Mouse (Mus musculus): ENCODE data around the gene Vnn1. TPM values are rescaled to one million over a fixed set of nuclear protein-coding genes. Genes with fewer than 3 reads are reported as not detected.

Gene Vnn1
- polyA plus RNA-seq, 1 experiment from 2014 or later: 0.19 TPM

DNA sequence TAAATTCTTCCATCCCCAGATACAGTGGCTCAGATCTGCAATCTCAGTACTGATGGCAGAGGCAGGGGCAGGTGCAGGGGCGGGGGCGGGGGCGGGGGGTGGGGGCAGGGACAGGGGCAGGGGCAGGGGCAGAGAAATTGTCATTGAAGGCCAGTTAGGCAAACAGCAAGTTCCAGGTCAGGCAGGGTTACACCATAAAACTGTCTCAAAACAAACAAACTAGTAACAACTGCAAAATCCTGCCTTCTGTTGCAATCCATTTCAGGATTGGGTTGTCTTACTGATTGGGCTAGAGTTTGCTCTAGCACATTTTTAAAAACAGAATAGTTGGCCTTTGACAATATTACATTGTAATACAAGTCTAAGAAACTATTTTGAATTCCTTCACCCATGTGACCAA is 28.0 kb downstream of the Vnn1 start:
- Histone ChIP-seq H3K9ac (replicated peaks) (no peak overlapping the region), H3K4me1 (replicated peaks) (no peaks in the 10 kb centered on the region), H3K27ac (no peak overlapping the region), H3K4me2 (replicated peaks) (no peak overlapping the region), H3K36me3 (no peaks in the 10 kb centered on the region), H3K27me3 (no peaks in the 10 kb centered on the region), H3K4me3 (replicated peaks) (no peak overlapping the region), H3K9me3 (no peaks in the 10 kb centered on the region)
- no peak for ATAC-seq
- WGBS: 61% methylated on average over 3 of the region's 3 CpGs

DNA sequence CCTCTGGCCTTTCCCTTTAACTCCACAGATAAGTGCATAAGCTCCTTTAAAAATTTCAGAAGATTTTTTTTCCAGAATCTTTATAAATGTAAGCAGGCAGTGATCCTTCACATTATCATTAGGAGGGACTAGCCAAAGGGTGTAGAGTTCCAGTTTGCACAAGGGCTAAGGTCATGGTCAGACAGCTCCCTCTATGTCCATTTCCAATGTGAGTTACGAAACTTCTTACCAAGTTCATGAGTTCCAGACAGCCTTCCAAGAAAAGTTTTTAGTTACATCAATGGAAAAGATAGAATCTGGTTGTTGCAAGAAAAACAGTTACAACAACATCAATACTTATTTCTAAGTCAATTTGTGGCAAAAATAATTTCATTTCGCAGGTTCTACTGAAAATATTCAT is 29.5 kb downstream of the Vnn1 start:
- H3K9me3 ChIP-seq: no peaks in the 10 kb centered on the region
- no peak overlapping the region for H3K27ac ChIP-seq
- H3K9ac ChIP-seq (replicated peaks): no peak overlapping the region
- 83% methylated on average over 2 of the region's 2 CpGs for WGBS
- no peaks in the 10 kb centered on the region for H3K27me3 ChIP-seq
- no peaks in the 10 kb centered on the region for H3K36me3 ChIP-seq
- no peak for ATAC-seq
- H3K4me1 ChIP-seq (replicated peaks): no peaks in the 10 kb centered on the region
- no peak overlapping the region for H3K4me2 ChIP-seq (replicated peaks)
- no peak overlapping the region for H3K4me3 ChIP-seq (replicated peaks)

DNA sequence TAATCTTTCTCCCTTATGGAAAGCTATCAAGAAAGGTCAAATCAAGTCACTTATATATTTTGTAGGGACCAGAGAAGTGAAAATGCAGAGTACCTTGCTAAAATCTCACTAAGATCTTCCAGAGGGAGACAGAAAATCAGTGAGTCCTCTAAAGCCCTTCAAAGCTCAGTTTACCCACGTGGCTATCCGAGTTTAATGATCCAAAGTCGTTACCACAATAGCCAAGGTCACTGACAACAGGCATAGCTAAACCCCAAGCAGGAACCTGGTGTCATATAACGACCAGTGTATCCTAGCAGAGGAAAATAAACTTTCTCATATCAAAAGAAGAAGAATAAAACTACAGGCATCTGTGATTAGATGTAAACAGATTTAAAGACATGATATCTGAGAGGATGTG is 43.1 kb downstream of the Vnn1 start:
- no peaks in the 10 kb centered on the region for H3K27me3 ChIP-seq
- no peak for ATAC-seq
- WGBS: 50% methylated on average over 4 of the region's 4 CpGs

DNA sequence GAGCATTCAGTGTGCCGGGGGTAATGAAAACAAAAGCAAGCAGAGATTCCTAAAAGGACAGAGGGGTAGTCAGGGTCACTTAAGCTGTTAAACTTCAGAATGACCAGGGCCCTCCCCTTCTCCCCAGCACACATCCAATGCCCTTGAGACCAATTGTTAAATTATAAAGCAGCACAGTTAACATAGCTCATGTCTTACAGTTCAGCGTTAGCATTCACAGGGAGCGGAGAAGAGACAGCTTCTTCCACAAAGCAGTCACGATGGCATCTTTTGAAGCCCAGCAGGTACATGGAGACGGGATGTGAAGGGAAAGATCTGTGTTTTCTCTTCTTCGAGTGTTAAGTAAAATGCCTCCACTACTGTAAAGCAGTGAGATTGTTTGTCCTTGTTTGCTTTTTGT is 43.8 kb downstream of the Vnn1 start, which contains the start of gene Taar2:
Gene Taar2, plus strand, starts transcription at position 261 of the 400 bp plus-strand sequence.
- H3K4me2 ChIP-seq (replicated peaks): no peak within 1 kb of the TSS
- WGBS: 40% methylated on average over 6 of the region's 6 CpGs
- no peak within 1 kb of the TSS for H3K4me3 ChIP-seq (replicated peaks)
- ATAC-seq: no peak
- no peaks in the 10 kb centered on the region for H3K27me3 ChIP-seq
- H3K36me3 ChIP-seq: no peaks in the 10 kb centered on the region
- no peaks in the 10 kb centered on the region for H3K9me3 ChIP-seq
- H3K4me1 ChIP-seq (replicated peaks): no peaks in the 10 kb centered on the region
- no peak within 1 kb of the TSS for H3K27ac ChIP-seq
- H3K9ac ChIP-seq (replicated peaks): no peak within 1 kb of the TSS

More for the DNA sequence above, 43.1 kb downstream of the Vnn1 start:
- no peak overlapping the region for H3K9ac ChIP-seq (replicated peaks)
- no peak overlapping the region for H3K4me3 ChIP-seq (replicated peaks)
- no peak overlapping the region for H3K27ac ChIP-seq
- H3K4me2 ChIP-seq (replicated peaks): no peak overlapping the region
- H3K9me3 ChIP-seq: no peaks in the 10 kb centered on the region
- no peaks in the 10 kb centered on the region for H3K36me3 ChIP-seq
- H3K4me1 ChIP-seq (replicated peaks): no peaks in the 10 kb centered on the region

DNA sequence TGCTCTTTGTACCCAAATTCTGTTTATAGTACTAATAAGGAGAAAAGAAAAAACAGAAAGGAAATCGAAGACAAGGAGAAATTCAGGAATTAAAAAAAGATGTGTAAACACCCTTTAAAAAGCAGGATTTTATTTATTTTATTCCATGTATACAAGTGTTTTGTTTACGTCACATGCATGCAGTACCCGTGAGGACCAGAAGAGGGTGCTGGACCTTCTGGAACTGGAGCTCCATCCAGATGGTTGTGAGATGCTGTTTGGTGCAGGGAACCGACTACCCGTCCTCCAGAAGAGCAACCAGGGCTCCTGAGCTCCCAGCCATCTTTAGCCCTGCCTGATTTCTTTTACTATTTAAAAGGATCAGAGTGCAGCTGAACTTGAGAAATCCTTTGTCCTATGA is 48.0 kb downstream of the Vnn1 start:
- ATAC-seq: no peak
- Histone ChIP-seq H3K27ac (no peak overlapping the region), H3K36me3 (no peaks in the 10 kb centered on the region), H3K4me1 (replicated peaks) (no peaks in the 10 kb centered on the region), H3K4me2 (replicated peaks) (no peak overlapping the region), H3K9me3 (no peaks in the 10 kb centered on the region), H3K27me3 (no peaks in the 10 kb centered on the region), H3K9ac (replicated peaks) (no peak overlapping the region), H3K4me3 (replicated peaks) (no peak overlapping the region)
- 76% methylated on average over 5 of the region's 5 CpGs for WGBS

DNA sequence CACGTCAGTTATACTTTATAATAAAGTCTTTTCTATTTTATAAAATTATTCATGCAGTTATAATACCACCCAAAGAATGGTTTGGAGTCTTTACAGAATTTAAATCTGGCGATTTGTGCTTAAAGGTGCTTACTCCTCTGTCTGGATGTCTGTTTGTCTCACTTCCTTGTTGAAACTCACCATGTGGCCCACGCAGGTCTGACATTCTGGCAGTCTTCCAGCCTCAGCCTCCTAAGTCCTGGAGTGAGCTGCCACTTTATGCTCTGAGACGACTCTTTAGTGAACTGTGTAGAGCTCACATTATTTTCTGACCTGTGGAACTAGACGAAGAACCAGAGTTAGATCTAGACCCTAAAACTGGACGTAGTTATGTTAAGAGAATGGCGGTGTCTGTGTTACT is 53.5 kb downstream of the Vnn1 start:
- H3K9me3 ChIP-seq: no peaks in the 10 kb centered on the region
- H3K4me1 ChIP-seq (replicated peaks): no peaks in the 10 kb centered on the region
- H3K9ac ChIP-seq (replicated peaks): no peak overlapping the region
- WGBS: 76% methylated on average over 7 of the region's 7 CpGs
- ATAC-seq: no peak
- no peaks in the 10 kb centered on the region for H3K27me3 ChIP-seq
- H3K4me2 ChIP-seq (replicated peaks): no peak overlapping the region
- H3K27ac ChIP-seq: no peak overlapping the region
- H3K4me3 ChIP-seq (replicated peaks): no peak overlapping the region
- H3K36me3 ChIP-seq: no peaks in the 10 kb centered on the region

DNA sequence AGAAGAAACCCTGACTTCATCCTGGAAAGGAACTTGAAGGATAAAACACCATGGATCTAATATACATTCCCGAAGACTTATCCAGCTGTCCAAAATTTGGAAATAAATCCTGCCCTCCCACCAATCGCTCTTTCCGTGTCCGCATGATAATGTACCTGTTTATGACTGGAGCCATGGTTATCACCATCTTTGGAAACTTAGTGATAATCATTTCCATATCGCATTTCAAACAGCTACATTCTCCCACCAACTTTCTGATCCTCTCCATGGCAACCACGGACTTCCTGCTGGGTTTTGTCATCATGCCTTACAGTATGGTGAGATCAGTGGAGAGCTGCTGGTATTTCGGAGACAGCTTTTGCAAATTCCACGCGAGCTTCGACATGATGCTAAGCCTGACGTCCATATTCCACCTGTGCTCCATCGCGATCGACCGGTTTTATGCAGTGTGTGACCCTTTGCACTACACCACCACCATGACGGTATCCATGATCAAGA is 55.1 kb downstream of the Vnn1 start, which contains the start of gene Taar3:
Gene Taar3, plus strand, starts transcription at position 51 of the 498 bp plus-strand sequence.
- Histone ChIP-seq H3K9me3 (no peaks in the 10 kb centered on the region), H3K4me3 (replicated peaks) (no peak within 1 kb of the TSS), H3K27me3 (no peaks in the 10 kb centered on the region), H3K4me1 (replicated peaks) (no peaks in the 10 kb centered on the region), H3K9ac (replicated peaks) (no peak within 1 kb of the TSS), H3K4me2 (replicated peaks) (no peak within 1 kb of the TSS), H3K36me3 (no peaks in the 10 kb centered on the region), H3K27ac (no peak within 1 kb of the TSS)
- WGBS: 89% methylated on average over 16 of the region's 16 CpGs
- no peak for ATAC-seq

DNA sequence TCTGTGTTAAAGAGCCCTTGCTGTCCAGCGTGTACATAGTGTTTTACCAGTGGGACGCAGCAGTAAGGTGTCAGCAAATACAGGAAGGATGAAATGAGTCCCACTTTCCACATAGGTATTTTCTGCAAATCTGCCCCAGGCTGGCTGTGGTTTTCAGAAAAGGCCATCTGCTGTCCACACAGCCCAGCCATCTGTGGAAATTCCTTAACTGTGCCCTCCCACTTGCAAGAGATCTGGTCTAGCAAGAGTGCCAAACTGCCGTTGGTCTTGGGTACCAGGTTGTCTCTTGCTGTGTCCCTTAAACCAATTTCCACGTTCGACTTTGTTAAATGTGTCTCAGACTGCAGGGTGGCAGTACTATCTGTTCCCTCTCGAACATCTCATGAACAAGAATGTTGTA is 57.2 kb downstream of the Vnn1 start:
- Histone ChIP-seq H3K9me3 (no peaks in the 10 kb centered on the region), H3K36me3 (no peaks in the 10 kb centered on the region), H3K27ac (no peak overlapping the region), H3K4me1 (replicated peaks) (no peaks in the 10 kb centered on the region), H3K27me3 (no peaks in the 10 kb centered on the region), H3K4me3 (replicated peaks) (no peak overlapping the region), H3K4me2 (replicated peaks) (no peak overlapping the region), H3K9ac (replicated peaks) (no peak overlapping the region)
- ATAC-seq: no peak
- 87% methylated on average over 6 of the region's 6 CpGs for WGBS

Other genes starting within 250 kb of the Vnn1 start
- gene Rps12, start 107.4 kb upstream of the Vnn1 start, polyA plus RNA-seq (2015; fragmentation: Nextera tagmentation; extraction: Ambion mirVana): 113 and 114 TPM in 2 replicates
- gene Slc18b1, start 97.7 kb upstream of the Vnn1 start, polyA plus RNA-seq (2015; fragmentation: Nextera tagmentation; extraction: Ambion mirVana): 15.3 and 20.6 TPM in 2 replicates
- not detected in 2 replicates for gene Vnn3, start 43.2 kb upstream of the Vnn1 start, polyA plus RNA-seq (2015; fragmentation: Nextera tagmentation; extraction: Ambion mirVana)
- gene Taar1, start 25.7 kb downstream of the Vnn1 start, polyA plus RNA-seq (2015; fragmentation: Nextera tagmentation; extraction: Ambion mirVana): not detected in 2 replicates
- not detected in 2 replicates for gene Taar2, start 43.9 kb downstream of the Vnn1 start, polyA plus RNA-seq (2015; fragmentation: Nextera tagmentation; extraction: Ambion mirVana)
- gene Taar3, start 54.9 kb downstream of the Vnn1 start, polyA plus RNA-seq (2015; fragmentation: Nextera tagmentation; extraction: Ambion mirVana): not detected in 2 replicates
- gene Taar4, start 65.8 kb downstream of the Vnn1 start, polyA plus RNA-seq (2015; fragmentation: Nextera tagmentation; extraction: Ambion mirVana): not detected in 2 replicates
- not detected in 2 replicates for gene Taar5, start 76.0 kb downstream of the Vnn1 start, polyA plus RNA-seq (2015; fragmentation: Nextera tagmentation; extraction: Ambion mirVana)
- gene Taar6, start 91.0 kb downstream of the Vnn1 start, polyA plus RNA-seq (2015; fragmentation: Nextera tagmentation; extraction: Ambion mirVana): not detected in 2 replicates
- gene Taar7a, start 98.8 kb downstream of the Vnn1 start, polyA plus RNA-seq (2015; fragmentation: Nextera tagmentation; extraction: Ambion mirVana): not detected in 2 replicates
- gene Taar7b, start 105.3 kb downstream of the Vnn1 start, polyA plus RNA-seq (2015; fragmentation: Nextera tagmentation; extraction: Ambion mirVana): not detected in 2 replicates
- not detected in 2 replicates for gene Taar7d, start 132.5 kb downstream of the Vnn1 start, polyA plus RNA-seq (2015; fragmentation: Nextera tagmentation; extraction: Ambion mirVana)
- gene Taar7e, start 142.9 kb downstream of the Vnn1 start, polyA plus RNA-seq (2015; fragmentation: Nextera tagmentation; extraction: Ambion mirVana): not detected in 2 replicates
- not detected in 2 replicates for gene Taar7f, start 154.8 kb downstream of the Vnn1 start, polyA plus RNA-seq (2015; fragmentation: Nextera tagmentation; extraction: Ambion mirVana)
- gene Taar8a, start 181.8 kb downstream of the Vnn1 start, polyA plus RNA-seq (2015; fragmentation: Nextera tagmentation; extraction: Ambion mirVana): not detected in 2 replicates
- gene Taar8b, start 197.6 kb downstream of the Vnn1 start, polyA plus RNA-seq (2015; fragmentation: Nextera tagmentation; extraction: Ambion mirVana): not detected in 2 replicates
- not detected in 2 replicates for gene Taar8c, start 207.2 kb downstream of the Vnn1 start, polyA plus RNA-seq (2015; fragmentation: Nextera tagmentation; extraction: Ambion mirVana)
- gene Taar9, start 214.8 kb downstream of the Vnn1 start, polyA plus RNA-seq (2015; fragmentation: Nextera tagmentation; extraction: Ambion mirVana): not detected in 2 replicates